Mouse (Mus musculus): ENCODE data around the gene Ttyh1. TPM values are rescaled to one million over a fixed set of nuclear protein-coding genes. Genes with fewer than 3 reads are reported as not detected.

The Ttyh1 gene
- polyA plus RNA-seq, 2 experiments: 1.9 to 4.8 TPM

GRCm38 (mm10) chr7:4132581-4132980, 13.4 kb downstream of the Ttyh1 start:
- H3K4me1 ChIP-seq (ENCODE audit: control insufficient read depth, insufficient read depth, low read length): no peaks in the 10 kb centered on the region
- DNase-seq (ENCODE audit: low spot score): no peak
- TF ChIP-seq POLR2A (IDR thresholded peaks at IDR 0.05; ENCODE audit: borderline replicate concordance, extremely low read depth, insufficient read depth, insufficient read length): no peak
- no peak for ATAC-seq (ENCODE audit: low FRiP score, low read depth)
- no peak overlapping the region for H3K27ac ChIP-seq (replicated peaks; ENCODE audit: low read depth, low read length)
- H3K9ac ChIP-seq (ENCODE audit: low read depth, low read length, severe bottlenecking): no peak overlapping the region
- H3K4me2 ChIP-seq (replicated peaks; ENCODE audit: low read depth, low read length, severe bottlenecking): no peak overlapping the region
- no peaks in the 10 kb centered on the region for H3K36me3 ChIP-seq (ENCODE audit: control insufficient read depth, insufficient read depth, low read length)
- no peaks in the 10 kb centered on the region for H3K27me3 ChIP-seq (ENCODE audit: control insufficient read depth, insufficient read depth, low read length)
- no peak overlapping the region for H3K4me3 ChIP-seq (replicated peaks; ENCODE audit: low read length)
- no peaks in the 10 kb centered on the region for H3K9me3 ChIP-seq (ENCODE audit: control insufficient read depth, low read length)
- 92% methylated on average over 3 of the region's 3 CpGs for WGBS

GRCm38 (mm10) chr7:4132998-4133397, 13.8 kb downstream of the Ttyh1 start:
- Histone ChIP-seq H3K4me2 (replicated peaks; ENCODE audit: low read depth, low read length, severe bottlenecking) (no peak overlapping the region), H3K27ac (replicated peaks; ENCODE audit: low read depth, low read length) (no peak overlapping the region), H3K36me3 (ENCODE audit: control insufficient read depth, insufficient read depth, low read length) (no peaks in the 10 kb centered on the region), H3K9ac (ENCODE audit: low read depth, low read length, severe bottlenecking) (no peak overlapping the region), H3K4me3 (replicated peaks; ENCODE audit: low read length) (no peak overlapping the region), H3K9me3 (ENCODE audit: control insufficient read depth, low read length) (no peaks in the 10 kb centered on the region), H3K4me1 (ENCODE audit: control insufficient read depth, insufficient read depth, low read length) (peaks cover 3% of the 10 kb centered on the region; the same call in 1 of the 2 replicates), H3K27me3 (ENCODE audit: control insufficient read depth, insufficient read depth, low read length) (no peaks in the 10 kb centered on the region)
- ATAC-seq (ENCODE audit: low FRiP score, low read depth) (no peak), DNase-seq (ENCODE audit: low spot score) (no peak)
- no peak for TF ChIP-seq POLR2A (IDR thresholded peaks at IDR 0.05; ENCODE audit: borderline replicate concordance, extremely low read depth, insufficient read depth, insufficient read length)
- 72% methylated on average over 6 of the region's 7 CpGs for WGBS

DNA sequence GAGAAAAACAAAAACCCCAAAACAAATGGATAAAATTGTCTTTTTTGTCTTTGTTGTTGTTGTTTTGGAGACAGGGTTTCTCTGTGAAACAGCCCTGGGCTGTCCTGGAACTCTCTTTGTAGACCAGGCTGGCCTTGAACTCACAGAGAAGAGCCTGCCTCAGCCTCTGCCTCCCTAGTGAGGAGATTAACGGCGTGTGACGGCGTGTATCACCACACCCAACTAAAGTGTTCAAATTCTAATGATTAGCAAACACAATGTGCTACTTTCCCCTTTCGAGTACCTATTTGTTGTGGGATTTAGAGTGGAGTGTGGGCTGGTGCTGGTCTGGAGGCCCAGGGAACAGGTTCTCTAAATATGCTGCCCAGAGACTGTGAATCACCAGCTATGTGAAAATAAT, 15.7 kb downstream of the Ttyh1 start:
- Histone ChIP-seq H3K4me2 (replicated peaks; ENCODE audit: low read depth, low read length, severe bottlenecking) (no peak overlapping the region), H3K27me3 (ENCODE audit: control insufficient read depth, insufficient read depth, low read length) (no peaks in the 10 kb centered on the region), H3K4me1 (ENCODE audit: control insufficient read depth, insufficient read depth, low read length) (peaks cover 6% of the 10 kb centered on the region; the same call in 1 of the 2 replicates), H3K9ac (ENCODE audit: low read depth, low read length, severe bottlenecking) (no peak overlapping the region), H3K9me3 (ENCODE audit: control insufficient read depth, low read length) (no peaks in the 10 kb centered on the region), H3K27ac (replicated peaks; ENCODE audit: low read depth, low read length) (no peak overlapping the region), H3K4me3 (replicated peaks; ENCODE audit: low read length) (no peak overlapping the region), H3K36me3 (ENCODE audit: control insufficient read depth, insufficient read depth, low read length) (peaks cover 16% of the 10 kb centered on the region)
- no peak for TF ChIP-seq POLR2A (IDR thresholded peaks at IDR 0.05; ENCODE audit: borderline replicate concordance, extremely low read depth, insufficient read depth, insufficient read length)
- DNase-seq (ENCODE audit: low spot score): no peak
- no peak for ATAC-seq (ENCODE audit: low FRiP score, low read depth)
- WGBS: 91% methylated on average over 5 of the region's 5 CpGs

DNA sequence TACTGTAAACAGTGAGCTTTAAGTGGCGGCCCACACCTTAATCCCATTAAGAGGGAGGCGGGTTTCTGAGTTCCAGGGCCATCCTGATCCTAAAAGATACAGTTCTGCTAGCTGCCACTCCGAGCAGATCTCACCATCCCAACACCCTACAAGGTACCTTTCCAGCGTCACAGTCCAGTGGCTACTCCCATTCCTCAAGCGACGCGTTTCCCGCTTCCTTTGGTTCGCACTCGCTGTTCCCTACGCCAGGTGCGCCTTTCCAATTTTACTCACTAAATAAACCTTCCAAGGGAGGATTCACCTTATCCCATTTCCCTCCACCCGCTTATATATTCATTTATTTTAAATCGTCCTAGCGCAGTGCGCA, 17.2 kb downstream of the Ttyh1 start:
- DNase-seq (ENCODE audit: low spot score) (peak; percentile 23), ATAC-seq (ENCODE audit: low FRiP score, low read depth) (peak; percentile 5)
- peak overlapping the region; percentile 81 for H3K9ac ChIP-seq (ENCODE audit: low read depth, low read length, severe bottlenecking)
- peak overlapping the region; percentile 91 for H3K4me3 ChIP-seq (replicated peaks; ENCODE audit: low read length)
- H3K4me2 ChIP-seq (replicated peaks; ENCODE audit: low read depth, low read length, severe bottlenecking): peak overlapping the region; percentile 63
- H3K27me3 ChIP-seq (ENCODE audit: control insufficient read depth, insufficient read depth, low read length): no peaks in the 10 kb centered on the region
- H3K36me3 ChIP-seq (ENCODE audit: control insufficient read depth, insufficient read depth, low read length): peaks cover 31% of the 10 kb centered on the region
- TF ChIP-seq POLR2A (IDR thresholded peaks at IDR 0.05; ENCODE audit: borderline replicate concordance, extremely low read depth, insufficient read depth, insufficient read length): no peak
- WGBS: 0% methylated on average over 16 of the region's 16 CpGs
- no peaks in the 10 kb centered on the region for H3K9me3 ChIP-seq (ENCODE audit: control insufficient read depth, low read length)
- peaks cover 6% of the 10 kb centered on the region; the same call in 1 of the 2 replicates for H3K4me1 ChIP-seq (ENCODE audit: control insufficient read depth, insufficient read depth, low read length)
- H3K27ac ChIP-seq (replicated peaks; ENCODE audit: low read depth, low read length): no peak overlapping the region; the same call in 1 of the 2 replicates

GRCm38 (mm10) chr7:4136771-4137531, 17.7 kb downstream of the Ttyh1 start, which contains the start of gene Leng8:
Gene Leng8, plus strand, starts transcription at chr7:4137039.
- Histone ChIP-seq H3K4me2 (replicated peaks; ENCODE audit: low read depth, low read length, severe bottlenecking) (peak within 1 kb of the TSS; percentile 67), H3K36me3 (ENCODE audit: control insufficient read depth, insufficient read depth, low read length) (peaks cover 37% of the 10 kb centered on the region), H3K27ac (replicated peaks; ENCODE audit: low read depth, low read length) (peak within 1 kb of the TSS; percentile 93), H3K9me3 (ENCODE audit: control insufficient read depth, low read length) (no peaks in the 10 kb centered on the region), H3K4me3 (replicated peaks; ENCODE audit: low read length) (peak within 1 kb of the TSS; percentile 91), H3K27me3 (ENCODE audit: control insufficient read depth, insufficient read depth, low read length) (no peaks in the 10 kb centered on the region), H3K9ac (ENCODE audit: low read depth, low read length, severe bottlenecking) (peak within 1 kb of the TSS; percentile 81), H3K4me1 (ENCODE audit: control insufficient read depth, insufficient read depth, low read length) (peaks cover 6% of the 10 kb centered on the region; the same call in 1 of the 2 replicates)
- ATAC-seq (ENCODE audit: low FRiP score, low read depth): peak; percentile 99
- under 1% methylated on average over 51 of the region's 78 CpGs for WGBS
- DNase-seq (ENCODE audit: low spot score): peak; percentile 98
- peak; percentile 88; the same call in 1 of the 2 replicates for TF ChIP-seq POLR2A (IDR thresholded peaks at IDR 0.05; ENCODE audit: borderline replicate concordance, extremely low read depth, insufficient read depth, insufficient read length)

Data from limb, embryonic 14.5 days (tissue).